Mouse (Mus musculus) thymus, postnatal 36 days (tissue): ENCODE results near the gene Bex4.
"Not testable (repeated sequence)": the region's sequence is repeated elsewhere in the genome, so short reads cannot be mapped to it uniquely, and the experiment has no call there.

Experiments used
- DNase-seq, 2 experiments: peaks; one replicate each; pipeline ENCODE4 v3.0.0; 2022; ENCODE audit warnings: mixed read lengths in 2 of 2

Bex4 gene

GRCm38 (mm10) chrX:136138827-136139639 lies at the start of gene Bex4:
Bex4 (plus strand) TSS chrX:136138996.
- DNase-seq, result not testable (repeated sequence)

GRCm38 (mm10) chrX:136092497-136093279 lies 46.1 kb upstream of the Bex4 start:
- no peak for DNase-seq

GRCm38 (mm10) chrX:136094421-136094820 lies 44.4 kb upstream of the Bex4 start:
- no peak for DNase-seq

DNA sequence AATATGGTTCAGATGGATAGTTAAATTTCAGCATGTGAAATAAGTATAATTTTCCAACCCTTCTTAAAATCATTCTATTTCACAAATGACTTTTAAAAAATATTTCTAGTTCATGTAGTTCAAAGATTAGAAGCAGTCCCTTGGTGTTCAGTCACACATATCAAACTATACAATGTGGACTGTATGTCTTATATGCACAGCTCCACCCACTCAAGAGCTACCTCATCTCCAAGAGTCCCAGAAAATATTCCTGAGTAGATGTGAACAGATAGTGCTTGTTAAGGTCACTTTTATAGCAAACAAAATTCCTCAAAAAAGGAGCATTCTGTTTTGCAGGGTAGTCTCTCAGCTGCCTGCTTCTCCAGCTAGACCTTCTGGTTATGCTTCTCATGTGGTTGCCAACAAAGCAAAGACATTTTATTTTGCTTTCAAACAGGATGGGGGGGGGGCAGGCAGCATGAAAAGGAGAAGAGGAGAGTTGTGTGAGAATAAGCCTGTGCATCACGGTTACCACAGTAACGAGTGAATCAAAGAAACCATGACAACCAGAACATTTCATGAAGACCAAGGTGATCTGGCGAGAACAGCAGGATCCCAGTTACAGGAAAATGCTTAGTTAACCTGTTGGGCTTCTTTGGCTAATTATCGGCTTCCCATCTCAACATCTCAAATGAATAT lies 34.6 kb upstream of the Bex4 start:
- no peak for DNase-seq

GRCm38 (mm10) chrX:136104724-136105088 lies 34.1 kb upstream of the Bex4 start:
- DNase-seq, result no peak

GRCm38 (mm10) chrX:136107942-136108341 lies 30.9 kb upstream of the Bex4 start:
- peak in 1 of 2 experiments; percentile 2 for DNase-seq

GRCm38 (mm10) chrX:136115015-136115414 lies 23.8 kb upstream of the Bex4 start:
- DNase-seq, result no peak

- no peak for DNase-seq
Measured at GRCm38 (mm10) chrX:136115419-136115961, 23.3 kb upstream of the Bex4 start.

DNA sequence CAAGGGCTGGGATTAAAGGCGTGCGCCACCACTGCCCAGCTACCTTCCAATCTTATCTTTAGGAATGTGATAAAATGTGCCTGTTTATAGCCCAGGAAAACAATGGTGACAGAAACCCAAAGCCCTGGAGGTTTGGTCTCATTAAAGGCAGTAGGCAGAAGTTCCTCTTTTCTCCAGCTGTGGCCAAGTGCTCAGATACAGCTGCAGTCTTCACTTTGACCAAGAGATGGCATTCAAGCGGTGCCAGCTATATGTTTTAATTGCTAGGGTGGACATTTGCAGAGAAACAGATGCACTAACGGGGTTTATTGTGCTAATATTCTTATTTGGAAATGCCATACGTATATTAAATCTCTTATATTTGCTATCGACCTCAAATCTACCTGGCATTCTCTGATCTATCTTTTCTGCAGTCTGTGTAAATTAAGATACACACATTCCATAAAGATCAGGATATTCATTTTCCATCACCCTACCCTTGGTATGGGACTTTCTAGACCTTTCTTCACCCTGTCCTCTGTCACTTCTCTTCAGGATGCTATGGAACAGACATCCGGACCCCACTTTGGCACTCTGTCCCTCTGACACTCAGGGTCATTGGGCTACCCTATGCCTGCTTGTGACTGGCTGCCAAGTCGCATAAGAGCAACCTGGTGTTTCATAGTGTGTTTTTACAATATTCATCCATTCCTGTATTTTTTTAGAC lies 11.6 kb upstream of the Bex4 start:
- no peak for DNase-seq

DNA sequence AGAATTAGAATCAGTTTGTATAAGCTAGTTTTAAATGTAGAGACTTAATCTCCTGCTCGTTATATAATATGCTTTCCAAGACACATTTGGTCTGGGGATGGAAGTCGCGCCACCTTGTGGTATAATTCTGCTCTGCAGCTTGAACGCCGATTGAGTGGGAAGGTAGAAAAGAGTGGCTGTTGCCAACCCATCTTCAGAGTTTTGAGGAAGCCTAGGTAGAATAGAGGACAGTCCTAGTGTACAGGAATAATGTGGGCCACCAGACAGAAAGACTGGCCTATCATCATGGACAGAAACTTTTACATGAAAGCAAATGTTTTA lies 11.1 kb upstream of the Bex4 start:
- DNase-seq, result peak; percentile 13 to 35

DNA sequence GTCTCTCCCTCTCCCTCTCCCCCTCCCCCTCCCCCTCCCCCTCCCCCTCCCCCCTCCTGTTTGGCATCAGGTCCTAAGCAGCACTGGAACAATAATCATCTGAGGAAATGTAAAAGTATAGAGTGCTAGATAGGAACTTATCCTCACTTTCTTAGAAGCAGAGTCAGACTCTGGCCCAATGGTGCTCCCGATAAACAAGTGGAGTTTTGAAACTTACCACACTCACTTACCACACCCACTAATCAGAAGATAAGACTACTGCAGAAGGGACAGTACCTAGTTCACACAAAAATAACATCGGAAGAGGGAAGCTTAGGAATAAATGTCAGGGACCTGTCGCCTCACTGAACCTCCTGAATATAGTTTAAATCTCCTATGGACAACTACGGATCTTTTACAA lies 3.2 kb upstream of the Bex4 start:
- DNase-seq, result no peak

DNA sequence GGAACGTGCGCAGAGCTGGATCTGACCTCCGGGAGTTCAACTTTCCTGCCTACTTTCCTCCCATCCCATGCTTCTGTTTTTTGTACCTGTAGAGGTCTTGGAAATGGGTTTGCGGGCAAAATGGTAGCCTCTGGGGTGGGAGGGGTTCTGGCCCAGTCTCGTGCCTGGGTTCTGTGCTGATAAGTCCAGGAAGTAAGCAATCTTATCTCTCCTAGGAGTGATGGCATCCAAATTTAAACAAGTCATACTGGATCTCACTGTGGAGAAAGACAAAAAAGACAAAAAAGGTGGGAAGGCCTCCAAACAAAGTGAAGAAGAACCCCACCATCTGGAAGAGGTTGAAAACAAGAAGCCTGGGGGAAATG lies 826 bp downstream of the Bex4 start:
- not testable (repeated sequence) for DNase-seq

DNA sequence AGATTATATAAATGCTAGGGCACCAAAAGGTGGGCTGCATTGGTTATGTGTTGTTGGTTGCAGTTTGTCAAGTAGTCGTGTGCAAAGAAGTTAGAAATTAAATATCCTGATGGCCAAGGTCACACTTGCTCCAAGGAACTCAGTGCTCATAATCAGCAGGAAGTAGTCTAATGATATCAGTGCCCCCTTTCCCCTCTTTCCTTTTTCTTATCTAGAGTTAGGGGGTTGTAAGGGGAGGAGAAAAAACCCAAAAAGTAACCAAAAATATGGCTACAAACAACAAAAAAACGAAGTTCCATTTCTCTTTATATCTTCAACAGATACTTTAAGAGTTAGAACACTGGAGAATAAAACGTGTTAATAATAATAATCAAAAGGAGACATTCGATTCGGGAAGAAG lies 2.6 kb downstream of the Bex4 start:
- no peak for DNase-seq

- no peak for DNase-seq
Measured at GRCm38 (mm10) chrX:136143711-136144110, 4.9 kb downstream of the Bex4 start.

GRCm38 (mm10) chrX:136144195-136144594 lies 5.4 kb downstream of the Bex4 start:
- DNase-seq, result no peak

- DNase-seq, result no peak
Measured at GRCm38 (mm10) chrX:136170625-136171024, 31.8 kb downstream of the Bex4 start.

GRCm38 (mm10) chrX:136171189-136172117 lies 32.7 kb downstream of the Bex4 start:
- no peak for DNase-seq

DNA sequence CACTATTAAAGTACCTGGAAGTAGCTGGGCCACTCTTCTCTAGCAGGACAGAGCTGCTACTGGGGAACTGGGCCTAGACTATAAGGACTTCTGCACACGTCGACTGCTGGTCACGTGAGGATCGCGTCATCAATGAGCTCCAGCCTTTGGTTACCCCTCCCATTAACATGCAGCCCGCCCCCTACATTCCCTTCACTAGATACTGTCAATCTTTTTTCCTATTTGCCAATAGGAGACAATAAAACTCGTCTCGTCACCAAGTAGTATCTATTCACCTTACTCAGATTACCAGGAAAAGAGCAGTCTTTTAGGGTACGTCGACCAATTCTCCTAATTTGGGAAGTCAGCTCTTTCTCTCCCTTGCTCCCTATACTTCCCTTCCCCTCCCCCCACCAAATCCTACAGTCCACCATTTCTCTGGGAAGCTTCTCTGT lies 33.3 kb downstream of the Bex4 start, which contains the start of gene Tceal8:
TSS of gene Tceal8 (minus strand) at position 225 of the 434 bp plus-strand sequence.
- DNase-seq, result peak; percentile 2 to 20

DNA sequence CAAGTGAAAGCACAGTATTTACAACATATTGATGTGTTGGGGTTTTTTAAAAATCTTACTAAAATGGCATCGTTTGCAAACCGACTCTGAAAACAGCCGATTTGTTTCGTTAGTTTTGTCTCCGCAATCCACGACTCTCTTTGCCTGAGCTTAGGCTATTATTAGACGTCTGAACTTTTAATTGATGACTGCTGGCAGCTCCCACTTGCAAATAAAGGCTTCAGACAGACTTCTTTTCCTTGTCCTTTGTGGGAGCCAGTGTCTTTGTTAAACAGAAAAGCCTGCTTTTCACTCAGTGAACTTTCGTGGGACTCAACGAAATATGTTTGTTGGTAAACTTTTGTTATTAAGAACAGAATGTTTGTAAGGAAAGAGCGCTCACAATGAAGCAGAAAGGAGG lies 34.0 kb downstream of the Bex4 start:
- DNase-seq, result no peak

- peak; percentile 11 to 52 for DNase-seq
Measured at GRCm38 (mm10) chrX:136180897-136181553, 42.2 kb downstream of the Bex4 start.

DNA sequence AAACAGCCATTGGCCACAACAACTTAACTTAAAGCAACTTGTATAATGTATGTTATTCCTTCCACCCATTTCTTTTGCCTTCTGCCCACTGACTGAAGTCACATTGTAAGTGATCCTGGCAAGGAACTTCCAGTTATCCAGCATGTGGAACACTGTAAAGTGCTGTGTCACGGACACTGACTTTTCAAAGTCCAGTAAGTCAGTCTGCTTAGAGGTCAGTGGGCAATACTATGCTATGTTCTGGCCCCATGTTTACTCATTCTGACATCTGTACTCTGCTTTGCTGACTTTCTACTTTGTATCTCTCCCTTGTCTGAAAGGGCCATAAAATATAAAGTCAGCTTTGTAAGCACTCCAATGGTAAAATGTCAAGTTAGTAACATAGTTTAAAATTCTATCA lies 44.3 kb downstream of the Bex4 start:
- DNase-seq, result no peak
